Mouse (Mus musculus) E14TG2a.4 (cell line): Measurements from ENCODE around the gene Fmnl2.

Source experiments
- CTCF ChIP-seq: conservative IDR thresholded peaks from 2 replicates; pipeline ENCODE4 v1.5.1; 2014; ENCODE audit warnings: low read length
- POU5F1 ChIP-seq: IDR thresholded peaks from 2 replicates; pipeline ENCODE4 v1.6.1; 2014; ENCODE audit warnings: low read length, borderline replicate concordance

DNA sequence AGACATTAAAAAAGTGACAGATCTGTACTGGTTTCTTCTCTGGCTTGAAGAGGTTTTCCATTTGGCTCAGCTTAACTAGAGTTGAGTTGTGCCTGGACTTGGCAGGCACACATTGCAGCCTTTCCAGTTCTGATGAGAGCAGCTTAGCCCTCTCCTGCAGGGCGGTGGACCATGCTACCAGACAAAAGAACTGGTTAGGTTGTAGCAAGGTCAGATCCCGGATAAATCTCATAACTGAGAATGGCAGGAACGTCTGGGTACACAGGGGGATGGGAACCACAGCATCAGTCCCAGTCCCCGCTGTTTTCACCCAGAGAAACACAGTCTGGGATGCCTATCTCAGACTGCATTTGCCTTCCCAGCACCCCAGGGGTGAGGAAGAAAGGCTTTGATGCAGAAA lies 127.5 kb downstream of the Fmnl2 start:
- TF ChIP-seq CTCF (no peak), POU5F1 (no peak)
